Mouse (Mus musculus): ENCODE data around the gene Pdzd2. TPM values are rescaled to one million over a fixed set of nuclear protein-coding genes. Genes with fewer than 3 reads are reported as not detected.

Pdzd2 gene
- total RNA-seq, 2 experiments from 2014 or later, result 44.8 to 61.6 TPM

DNA sequence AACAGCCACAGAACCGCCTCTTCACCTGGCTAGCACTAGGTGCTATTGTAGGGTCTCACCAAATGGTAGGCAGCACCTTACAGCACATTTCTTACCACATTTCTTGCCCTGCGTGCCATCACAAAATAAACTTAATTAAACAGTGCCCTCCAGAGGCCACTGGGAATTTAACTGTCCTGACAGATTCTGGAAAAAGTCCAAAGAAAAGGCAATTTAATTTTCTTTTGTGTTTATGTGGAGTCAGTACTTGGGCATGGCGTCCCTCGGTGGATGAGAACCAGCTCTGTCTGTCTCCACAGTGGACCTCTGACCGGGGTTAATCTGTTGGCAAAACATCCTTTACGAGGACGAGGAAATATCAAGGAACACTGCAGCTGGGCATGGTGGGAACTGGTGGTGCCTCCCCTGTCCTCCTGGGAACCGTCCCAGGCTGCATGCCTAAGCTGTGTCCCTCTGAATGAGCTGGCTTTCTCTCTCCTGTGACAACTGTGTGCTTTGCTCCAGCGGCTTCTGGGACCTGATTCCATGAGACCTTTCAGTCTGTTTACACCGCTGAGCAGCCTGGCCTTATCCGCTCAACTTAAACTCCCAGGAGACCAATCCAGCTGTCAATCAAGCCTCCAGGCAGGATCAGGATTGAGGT, 162.5 kb downstream of the Pdzd2 start:
- DNase-seq, result peak; percentile 19

DNA sequence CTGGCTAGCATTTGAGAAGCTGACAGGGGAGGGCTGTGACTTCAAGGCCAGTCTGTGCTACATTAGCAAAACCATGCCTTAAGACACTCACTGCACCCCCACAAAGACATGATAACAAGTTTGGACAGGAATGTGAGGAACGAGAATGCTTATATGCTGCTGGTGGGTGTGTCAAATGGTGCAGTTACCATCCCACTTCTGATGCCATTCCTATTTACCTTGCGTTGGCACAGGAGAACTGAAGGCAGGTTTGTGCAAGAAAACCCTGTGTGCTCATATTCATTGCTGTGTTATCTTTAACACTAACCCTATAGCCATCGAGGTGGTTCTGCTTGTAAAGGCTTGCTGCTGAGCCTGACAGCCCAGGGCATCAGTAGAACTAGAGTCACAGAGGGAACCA, 166.1 kb downstream of the Pdzd2 start:
- no peak for DNase-seq

DNA sequence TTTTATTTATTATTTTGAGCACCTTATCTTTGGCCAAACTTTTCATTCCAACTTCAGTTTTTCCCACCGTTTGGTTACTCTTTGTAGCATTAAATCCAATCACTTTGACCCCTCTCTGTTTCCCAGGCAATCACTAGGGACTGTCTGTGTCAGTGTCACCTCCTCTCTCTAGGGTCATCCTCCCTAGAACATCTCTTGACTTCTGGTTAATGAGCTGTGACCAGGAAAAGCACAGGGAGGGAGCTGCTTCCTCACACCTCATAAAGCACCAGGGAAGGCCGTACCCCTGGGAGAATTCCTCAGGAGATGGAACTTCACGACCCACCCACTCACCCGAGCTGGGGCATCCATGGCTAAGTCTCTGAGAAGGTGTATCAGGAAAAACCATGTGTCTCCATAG, 168.6 kb downstream of the Pdzd2 start:
- no peak for DNase-seq

DNA sequence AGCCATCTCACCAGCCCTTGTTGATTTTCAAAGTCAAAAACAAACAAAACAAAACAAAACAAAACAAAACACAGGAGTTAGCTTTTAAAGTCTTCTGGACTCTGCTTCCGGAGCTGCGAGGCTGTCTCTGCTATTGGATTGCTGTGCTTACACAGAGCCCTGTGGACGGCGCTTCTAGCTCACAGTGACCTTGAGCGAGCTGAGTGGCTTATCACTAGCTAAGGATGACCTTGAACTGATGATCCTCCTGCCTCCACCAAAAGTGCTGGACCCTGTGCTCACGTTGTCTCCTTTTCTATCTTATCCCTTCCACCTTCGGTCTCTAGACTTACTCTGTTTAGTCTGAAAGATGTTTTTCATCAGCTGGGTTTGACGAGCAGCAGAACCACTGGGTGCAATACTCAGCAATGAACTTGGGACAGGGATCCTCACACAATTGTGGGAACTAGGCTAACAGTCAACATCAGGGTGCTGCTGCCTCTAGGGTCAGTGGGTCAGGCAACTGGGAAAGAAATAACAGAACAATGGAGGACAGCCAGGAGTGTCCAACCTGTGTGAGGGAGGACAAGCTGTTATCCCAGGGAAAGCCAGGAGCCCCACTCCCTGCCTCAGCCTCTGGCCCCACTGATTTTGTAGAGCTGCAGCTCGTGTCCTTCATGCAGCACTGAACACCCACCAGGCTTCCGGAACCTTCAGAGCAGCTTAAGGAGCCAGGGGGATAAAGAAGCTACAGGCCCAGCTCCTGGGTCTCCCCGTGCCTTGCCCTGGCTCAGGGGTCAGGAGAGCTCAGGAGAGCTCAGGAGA, 172.9 kb downstream of the Pdzd2 start:
- no peak for DNase-seq

DNA sequence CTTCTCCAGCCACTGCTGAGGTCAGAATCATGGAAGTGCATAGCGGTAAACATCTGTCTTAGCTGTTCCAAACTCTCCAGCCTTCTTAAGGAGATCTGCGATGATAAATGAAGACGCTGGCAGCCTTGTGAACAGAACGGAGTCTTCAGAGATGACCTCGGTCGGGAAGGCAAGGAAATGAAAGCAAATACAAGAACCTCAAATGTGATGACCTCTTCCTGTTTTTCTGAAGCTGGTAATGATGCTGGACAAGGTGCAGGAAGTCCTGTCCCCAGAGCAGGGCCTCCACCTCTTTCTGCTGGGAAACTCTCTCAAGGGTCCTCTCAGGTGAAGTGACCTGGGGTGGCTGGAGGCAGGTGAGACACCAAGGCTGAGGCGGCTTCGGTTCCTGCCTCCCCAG, 174.4 kb downstream of the Pdzd2 start:
- no peak for DNase-seq

DNA sequence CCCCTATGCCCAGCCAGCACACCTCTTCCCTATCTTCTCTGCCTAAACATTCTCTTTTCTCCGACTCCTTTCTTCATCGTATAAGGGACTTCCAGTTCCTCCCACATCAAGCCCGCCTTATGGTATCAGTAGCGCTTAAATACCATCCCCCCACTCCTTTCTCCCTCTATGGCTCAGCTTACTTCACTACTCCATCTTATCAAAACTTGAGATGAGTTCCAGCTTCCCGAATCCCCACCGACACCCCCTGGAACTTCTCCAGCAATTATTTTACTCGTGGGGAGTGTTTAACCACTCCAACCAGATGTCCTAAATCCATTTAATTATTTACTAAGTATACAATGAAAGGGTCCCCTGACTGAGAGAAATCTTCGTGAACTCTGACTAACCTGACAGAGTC, 179.2 kb downstream of the Pdzd2 start:
- no peak for DNase-seq

DNA sequence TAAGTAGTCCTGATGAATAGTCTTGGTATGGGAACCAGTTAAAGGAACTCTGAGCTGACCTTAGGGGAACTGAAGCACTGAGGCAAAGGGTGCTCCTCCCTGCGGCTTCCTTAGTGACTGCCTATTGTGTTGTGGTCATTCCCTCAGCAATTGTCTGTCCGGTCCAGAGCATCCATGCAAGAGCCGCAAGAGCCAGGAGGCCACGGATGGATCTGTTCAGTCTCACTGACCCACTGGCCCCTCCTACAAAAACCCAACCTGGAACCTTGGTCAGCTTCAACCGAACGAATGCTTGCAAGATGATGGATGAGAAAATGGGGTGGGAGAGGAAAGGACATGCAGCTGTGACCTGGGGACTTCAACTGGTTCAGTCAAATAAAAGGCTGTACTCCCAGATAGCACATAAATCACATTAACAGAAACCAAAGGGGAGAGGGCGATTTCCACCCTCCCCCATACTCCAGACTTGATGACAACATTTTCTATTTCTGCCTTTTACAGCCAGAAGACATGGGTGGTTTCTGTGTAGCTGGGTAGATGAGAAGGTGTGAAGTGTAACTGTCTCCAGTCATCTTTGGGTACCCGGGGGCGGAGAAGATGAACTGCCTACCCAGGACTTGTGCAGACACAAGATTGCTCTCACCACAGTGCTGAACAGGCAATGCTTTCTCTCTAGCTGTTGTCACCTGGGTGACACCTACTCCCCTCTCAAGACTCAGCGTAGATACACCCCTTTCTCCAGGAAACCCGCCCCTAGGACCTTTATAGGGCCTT, 181.9 kb downstream of the Pdzd2 start:
- DNase-seq, result no peak

DNA sequence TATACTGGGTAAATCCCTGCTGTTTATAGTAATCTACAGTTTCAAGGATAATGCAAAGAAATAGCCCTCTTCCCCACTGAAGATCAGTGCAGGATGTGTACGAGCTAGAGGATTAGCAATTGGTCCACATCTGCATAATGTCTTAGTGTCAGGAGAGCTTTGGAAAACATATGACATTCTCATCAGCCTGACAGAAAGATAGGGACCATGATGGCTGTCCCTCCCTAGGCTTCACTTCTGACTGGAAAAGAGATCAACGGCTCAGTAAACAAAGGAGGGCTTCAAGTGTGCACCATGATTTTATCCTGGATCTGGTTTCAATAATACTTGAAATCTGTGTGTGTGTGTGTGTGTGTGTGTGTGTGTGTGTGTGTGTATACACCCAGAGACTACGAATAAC, 186.5 kb downstream of the Pdzd2 start:
- no peak for DNase-seq

DNA sequence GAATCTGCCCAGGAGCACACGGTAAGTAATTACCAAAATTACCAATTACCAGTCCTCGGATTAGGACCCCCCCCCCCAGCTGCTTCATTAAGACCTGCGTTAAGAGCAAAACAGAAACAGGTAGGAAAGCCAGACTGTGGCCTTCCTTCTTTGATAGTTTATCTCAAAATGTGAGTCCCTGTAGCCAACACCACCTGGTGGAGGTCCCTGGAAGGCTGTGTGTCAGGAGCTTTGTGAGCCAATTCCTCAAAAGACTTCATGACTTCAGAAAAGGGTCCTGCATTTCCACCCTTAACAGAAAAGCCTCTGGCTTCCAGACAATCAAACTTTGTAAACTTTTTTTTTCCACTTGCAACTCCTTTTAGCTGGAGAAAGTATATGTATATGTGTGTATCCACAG, 188.8 kb downstream of the Pdzd2 start:
- no peak for DNase-seq

DNA sequence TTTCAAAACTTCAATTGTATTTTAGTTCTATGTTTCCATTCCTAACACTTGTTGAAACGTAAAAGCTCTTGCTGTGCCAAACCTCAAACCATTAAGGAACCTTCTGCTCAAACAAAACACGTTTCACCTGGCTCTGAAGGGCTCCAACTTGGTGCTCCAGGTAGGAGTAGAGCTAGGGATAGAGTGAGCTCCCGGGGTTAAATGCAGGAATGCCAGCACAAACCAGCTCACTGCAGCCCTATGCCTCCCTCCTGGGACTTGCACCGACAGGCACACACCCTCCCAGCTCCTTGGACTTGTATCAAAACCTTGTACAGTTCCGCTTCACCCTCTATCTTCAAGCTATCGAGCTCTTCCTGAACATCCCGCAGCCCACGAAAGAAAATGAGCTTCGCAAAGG, 189.3 kb downstream of the Pdzd2 start:
- no peak for DNase-seq

DNA sequence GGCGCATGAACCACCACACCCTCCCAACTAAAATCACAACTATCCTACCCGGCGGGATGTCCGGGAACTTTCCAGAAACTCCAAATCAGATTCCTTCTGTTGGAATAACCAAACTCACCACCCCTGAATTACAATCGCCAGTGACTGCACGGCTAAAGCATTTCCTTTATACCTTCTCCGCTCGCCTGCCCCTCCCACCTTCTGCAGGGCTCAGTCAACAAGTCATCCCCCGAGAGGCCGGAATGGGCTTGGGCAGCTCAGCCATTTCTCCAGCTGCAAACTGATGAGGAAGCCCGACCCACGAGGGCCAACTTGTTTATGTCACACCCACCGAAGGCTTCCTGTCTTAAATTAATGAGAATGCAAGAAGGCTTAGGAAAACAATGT, 189.8 kb downstream of the Pdzd2 start:
- DNase-seq, result peak; percentile 51

DNA sequence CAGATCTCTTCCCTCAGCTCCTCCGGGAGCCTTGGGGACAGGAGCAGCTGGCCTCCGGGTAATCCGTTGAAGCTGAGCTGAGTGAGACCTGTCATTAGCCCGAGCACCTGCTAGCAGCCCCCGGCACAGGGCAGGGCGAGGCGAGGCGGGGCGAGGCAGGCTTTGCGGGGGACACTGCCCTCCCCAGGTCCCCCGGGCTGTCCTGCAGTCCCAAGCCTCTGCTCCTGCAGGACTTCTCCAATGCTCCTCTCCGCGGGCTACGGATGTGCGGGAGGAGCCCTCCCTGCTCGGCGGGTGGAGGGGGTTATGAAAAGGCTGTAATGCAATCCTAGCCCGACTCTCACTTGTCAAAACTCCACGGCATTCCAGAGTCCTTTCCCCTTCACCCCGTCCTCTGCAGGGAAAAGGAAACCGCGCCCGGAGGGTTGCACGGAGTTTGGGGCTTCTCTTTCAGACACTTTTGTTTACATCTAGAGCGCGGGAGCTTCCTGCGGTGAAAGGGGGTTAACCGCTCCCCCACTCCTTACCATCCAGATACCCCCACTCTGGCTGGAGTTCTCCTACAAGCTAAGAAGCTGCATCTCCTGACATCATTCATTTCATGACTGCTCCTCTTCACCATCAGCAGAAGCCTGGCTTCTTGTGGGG, 190.3 kb downstream of the Pdzd2 start:
- peak; percentile 47 for DNase-seq

DNA sequence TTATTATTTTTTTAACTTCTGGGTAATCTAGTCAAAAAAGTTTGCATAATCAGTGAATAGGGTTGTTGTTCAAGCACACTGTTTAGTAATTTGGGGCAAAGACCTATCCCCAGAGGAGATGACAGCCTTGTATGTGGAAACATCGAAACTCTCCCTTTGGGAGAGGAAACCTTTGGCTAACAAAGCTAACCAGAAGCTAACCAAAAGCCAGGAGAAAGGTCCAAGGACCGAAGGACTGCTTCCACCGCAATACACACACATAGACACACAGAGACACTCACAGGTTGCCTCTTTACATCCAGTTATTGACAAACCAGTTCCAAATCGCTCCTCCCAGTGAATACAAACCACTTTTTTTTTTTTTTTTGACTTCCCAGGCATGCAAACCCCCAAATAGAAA, 191.0 kb downstream of the Pdzd2 start:
- DNase-seq, result no peak

DNA sequence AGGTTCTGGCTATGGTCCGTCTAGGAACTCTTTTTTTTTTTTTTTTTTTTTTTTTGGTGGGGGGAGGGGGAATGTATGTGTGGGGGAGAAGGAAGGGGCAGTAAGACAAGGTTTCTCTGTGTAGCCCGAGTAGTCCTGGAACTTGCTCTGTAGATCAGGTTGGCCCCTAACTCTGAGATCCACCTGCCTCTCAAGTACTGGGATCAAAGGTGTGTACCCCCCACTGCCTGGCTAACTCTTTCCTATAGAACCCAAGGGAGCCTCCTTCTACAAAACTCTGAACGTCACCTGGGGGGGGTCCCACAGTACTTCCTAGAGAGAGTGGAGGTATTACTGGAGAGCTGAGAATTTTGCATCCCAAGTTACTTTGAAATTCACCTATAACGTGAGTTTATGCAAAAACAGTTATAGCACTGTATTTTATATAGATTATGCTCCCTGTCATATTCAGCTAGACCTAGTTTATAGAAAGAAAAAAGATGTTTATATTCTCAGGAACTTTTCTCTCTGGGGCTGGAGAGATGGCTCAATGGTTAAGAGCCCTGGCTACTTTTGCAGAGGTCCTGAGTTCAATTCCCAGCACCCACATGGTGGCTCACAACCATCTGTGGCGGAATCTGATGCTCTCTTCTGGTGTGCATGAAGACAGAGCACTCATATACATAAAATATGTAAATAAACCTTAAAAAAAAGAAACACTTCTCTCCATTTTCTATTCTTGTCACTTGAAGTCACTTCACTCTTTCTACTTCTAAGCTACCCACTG, 191.9 kb downstream of the Pdzd2 start:
- no peak for DNase-seq

DNA sequence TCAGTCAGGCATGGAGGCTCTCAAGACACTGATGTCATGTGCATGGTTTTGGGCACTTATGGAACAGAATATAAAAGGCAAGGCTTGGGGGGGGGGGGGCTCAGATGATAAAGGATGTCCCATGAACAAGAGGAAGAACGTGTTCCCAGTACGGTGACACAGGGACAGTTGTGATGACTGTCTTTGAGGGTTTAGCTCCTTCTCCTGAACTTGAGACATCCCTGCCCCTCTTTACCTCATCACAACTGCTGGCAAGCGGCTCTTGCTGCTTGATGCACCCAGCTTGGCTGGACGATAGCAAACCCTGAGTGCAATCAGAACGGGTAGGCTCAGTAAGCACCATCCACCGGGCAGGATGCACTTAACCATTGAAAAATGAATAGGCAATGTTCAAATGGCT, 192.9 kb downstream of the Pdzd2 start:
- DNase-seq, result no peak

DNA sequence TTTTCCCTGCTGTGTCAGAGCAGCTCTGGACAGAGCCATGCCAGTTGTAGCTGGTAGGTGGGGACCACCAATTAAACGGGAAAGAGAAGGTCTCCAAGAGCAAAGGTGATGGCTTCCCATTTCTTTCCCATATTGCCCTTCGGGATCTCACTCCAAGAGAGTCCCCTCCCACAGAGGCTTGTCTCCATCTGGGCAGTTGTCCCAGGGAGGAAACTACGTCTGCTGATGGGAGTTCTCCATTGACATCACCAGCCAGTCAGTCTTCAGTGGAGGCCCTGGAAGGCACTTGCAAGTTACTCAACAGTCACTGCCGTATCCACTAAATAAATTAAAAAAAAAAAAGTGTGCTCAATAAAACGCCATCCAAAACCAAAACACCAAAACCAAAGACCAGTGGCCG, 194.1 kb downstream of the Pdzd2 start:
- DNase-seq, result peak; percentile 8

DNA sequence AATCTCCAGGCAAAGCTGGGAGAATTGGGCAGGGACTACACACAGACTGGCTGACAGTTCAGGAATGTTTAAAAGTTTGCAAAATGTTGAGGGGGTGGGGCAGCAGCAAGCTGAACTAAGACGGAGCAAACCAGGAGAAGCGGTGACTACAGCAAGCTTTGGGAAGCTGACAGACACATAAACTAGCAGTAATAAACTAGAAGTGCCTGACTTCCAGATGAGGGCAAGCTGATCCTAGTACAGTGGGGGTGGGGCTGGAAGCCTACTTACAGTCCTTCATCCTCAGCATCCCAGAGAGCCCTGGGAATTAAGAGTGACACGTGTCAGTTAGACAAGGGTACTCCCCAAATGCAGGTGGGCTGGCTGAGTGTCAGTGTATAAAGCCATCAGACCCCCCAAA, 194.5 kb downstream of the Pdzd2 start:
- DNase-seq, result no peak

DNA sequence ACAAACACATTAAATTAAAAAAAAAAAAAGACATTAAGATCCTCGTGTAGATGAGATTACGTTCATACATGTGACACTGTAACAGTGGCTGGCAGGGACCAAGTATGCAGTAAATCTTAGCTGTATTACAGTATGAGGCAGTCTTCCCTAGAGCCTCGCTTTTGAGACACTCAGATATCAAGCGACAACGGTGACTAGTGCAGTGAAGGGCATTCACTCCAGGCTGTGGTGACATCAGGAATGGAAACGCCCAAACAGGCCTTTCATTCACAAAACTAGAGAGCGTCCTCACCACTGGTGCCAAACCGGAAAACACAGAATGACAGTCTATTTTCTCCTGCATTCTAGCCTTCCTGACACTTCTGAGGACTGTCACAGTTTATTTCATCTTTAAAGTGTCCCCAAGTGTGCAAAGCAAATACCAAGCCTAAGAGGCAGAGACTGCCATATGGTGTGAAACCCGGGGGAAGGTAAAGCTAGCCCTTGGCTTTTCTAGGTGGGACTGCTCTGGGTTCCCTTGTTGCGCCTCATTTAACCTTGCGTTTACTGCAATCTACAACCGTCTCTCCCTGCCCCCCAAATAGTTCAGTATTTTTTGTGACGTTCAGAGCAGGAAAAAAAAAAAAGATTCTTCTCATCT, 195.9 kb downstream of the Pdzd2 start:
- no peak for DNase-seq

DNA sequence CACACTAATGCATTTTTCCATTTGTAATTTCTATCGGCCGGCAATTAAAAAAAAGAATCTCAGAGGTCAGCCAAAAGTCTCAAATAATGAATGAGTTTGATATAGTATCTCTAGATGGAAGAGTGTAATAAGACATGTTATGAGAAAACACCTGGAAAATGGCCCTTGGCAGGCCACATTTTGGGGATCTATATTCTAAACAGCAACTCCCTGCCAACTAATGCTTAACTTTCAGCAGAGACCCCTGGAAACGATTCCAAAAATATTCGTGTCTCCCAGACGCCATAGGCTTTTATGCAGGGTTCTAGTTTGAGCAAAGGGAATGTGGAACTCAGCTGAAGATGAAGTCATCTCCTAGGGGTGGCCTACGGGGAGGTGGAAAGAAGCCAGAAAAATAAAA, 197.4 kb downstream of the Pdzd2 start:
- DNase-seq, result no peak

DNA sequence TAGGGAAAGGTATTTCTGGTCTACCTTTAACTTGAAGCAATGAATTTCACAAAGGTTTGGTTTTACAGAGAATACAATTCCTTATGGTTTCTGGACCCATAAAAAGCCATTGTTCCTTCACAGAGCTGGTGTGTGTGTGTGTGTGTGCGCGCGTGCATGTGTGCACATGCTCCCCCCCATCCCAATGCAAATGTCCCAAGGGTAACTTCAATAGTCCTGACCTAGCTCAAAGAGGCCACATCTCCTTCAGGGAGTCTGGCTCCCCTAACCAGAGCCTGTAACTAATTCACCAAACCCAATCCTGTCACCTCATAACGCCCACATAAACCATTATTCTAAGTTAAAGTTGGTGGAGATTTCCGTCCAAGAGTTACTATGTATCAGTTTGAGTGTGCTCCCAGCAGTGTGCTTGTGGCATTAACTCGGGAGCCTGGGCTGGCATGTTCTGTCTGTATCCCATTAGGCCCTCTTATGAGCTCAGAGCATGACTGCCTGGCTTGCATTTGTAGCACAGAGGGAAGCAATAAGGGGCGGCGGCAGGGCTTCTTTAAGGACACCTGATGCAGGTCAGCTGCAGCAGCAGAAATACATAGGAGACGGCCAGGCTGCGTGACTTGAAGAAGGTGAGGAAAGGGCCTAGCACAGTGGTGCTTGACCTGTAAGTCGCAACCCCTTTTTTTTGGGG, 200.0 kb downstream of the Pdzd2 start:
- no peak for DNase-seq

DNA sequence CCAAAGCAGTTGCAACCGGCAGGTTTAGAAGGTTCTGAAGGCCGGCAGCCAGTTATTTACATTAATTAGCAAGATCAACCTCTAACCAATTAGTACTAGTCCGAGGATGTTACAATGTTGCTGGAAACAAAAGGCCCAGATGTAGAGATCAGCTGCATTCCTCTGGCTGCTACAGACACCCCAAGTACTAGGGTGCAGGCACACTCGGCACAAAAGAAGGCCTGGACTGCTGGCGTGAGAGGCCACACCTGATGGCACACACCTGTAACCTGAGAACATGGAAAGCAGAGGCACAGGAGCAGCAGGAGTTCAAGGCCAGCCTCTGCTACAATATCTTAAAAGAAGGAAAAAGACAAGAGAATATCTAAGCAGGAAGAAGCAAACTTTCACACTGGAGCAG, 206.5 kb downstream of the Pdzd2 start:
- no peak for DNase-seq
